ENCODE assay signal across 8 mouse cellular contexts in genomic region chr13:114964233-114964632, GRCm38 (mm10). TPM values are rescaled to one million over a fixed set of nuclear protein-coding genes. Genes with fewer than 3 reads are reported as not detected.
DNase-seq lines count a peak whose midpoint lies in the region; ATAC-seq lines count a peak whose summit lies in the region.

No protein-coding gene starts in this region.

- H3K36me3 ChIP-seq in intestine, embryonic 14.5 days (ENCODE audit: control insufficient read depth, insufficient read depth, low read length), result 0 out of 2 replicates have a peak, but pooled peaks cover 5% of the 10 kb centered on the region

- no peak overlapping the region for H3K27ac ChIP-seq in intestine, embryonic 14.5 days (ENCODE audit: low read depth)

- H3K4me1 ChIP-seq in intestine, embryonic 14.5 days (replicated peaks; ENCODE audit: control insufficient read depth, insufficient read depth, low read length), result no peaks in the 10 kb centered on the region; the same call in 1 of the 2 replicates

- WGBS in intestine, embryonic 14.5 days, result 33% methylated on average over 2 of the region's 2 CpGs

- H3K27me3 ChIP-seq in intestine, embryonic 14.5 days (replicated peaks; ENCODE audit: control insufficient read depth, insufficient read depth, low read length), result no peaks in the 10 kb centered on the region

- DNase-seq in adrenal gland, adult (ENCODE audit: inconsistent age in 2 of 2, low spot score in 1 of 2), result peak; percentile 88 to 97
- peak; percentile 86 for DNase-seq in embryo, embryonic 10 days (ENCODE audit: low spot score)
- peak; percentile 72 to 79 for DNase-seq in gastrocnemius, postnatal 36 days
- peak; percentile 87 for DNase-seq in intestine, embryonic 14.5 days (ENCODE audit: low spot score)
- peak; percentile 15 to 89 for DNase-seq in left cerebral cortex, adult 9 months (ENCODE audit: low spot score in 2 of 2)
- peak; percentile 73 for DNase-seq in mesoderm, embryonic 11.5 days (ENCODE audit: low read depth, low spot score)
- DNase-seq in right cerebral cortex, postnatal 36 days (ENCODE audit: low spot score in 2 of 2), result peak; percentile 71 to 72
- DNase-seq in yolk sac, embryonic 10.5 days (ENCODE audit: low spot score), result peak; percentile 42

- no peak overlapping the region for H3K4me3 ChIP-seq in intestine, embryonic 14.5 days (ENCODE audit: low read depth, low read length)

- intact Hi-C loops in gastrocnemius, postnatal 36 days (cut with DNase I), result loop anchor here (2.0 kb wide), 1 partner anchor 133 kb away; no protein-coding TSS in a partner anchor

- no peaks in the 10 kb centered on the region for H3K9me3 ChIP-seq in intestine, embryonic 14.5 days (ENCODE audit: control insufficient read depth, low read length)

- H3K4me2 ChIP-seq in intestine, embryonic 14.5 days (ENCODE audit: low read length), result no peak overlapping the region

- no peak overlapping the region for H3K9ac ChIP-seq in intestine, embryonic 14.5 days (ENCODE audit: low read length)

- peak; percentile 79 for ATAC-seq in intestine, embryonic 14.5 days (replicated peaks; ENCODE audit: low FRiP score, low TSS enrichment, low read depth)

RNA-seq across cellular contexts. Expression of gene Itga2, which starts 32.3 kb away (rescaled TPM):
- under 1 TPM; 0.74 to 0.79 TPM for total RNA-seq in gastrocnemius, postnatal 36 days (2021)
- polyA plus RNA-seq in intestine, embryonic 14.5 days (2014; fragmentation: Nextera tagmentation; extraction: Ambion mirVana), result 5.8 and 9.0 TPM in 2 replicates

Comparison
In these comparisons a context has a peak if more than half of its experiments do, and no peak if none do; other contexts are left out.
1. DNase-seq: peak in every context shown above with its lines; median percentile 92 in adrenal gland, adult; 87 in intestine, embryonic 14.5 days; 86 in embryo, embryonic 10 days; 76 in gastrocnemius, postnatal 36 days; 73 in mesoderm, embryonic 11.5 days; 72 in right cerebral cortex, postnatal 36 days; 52 in left cerebral cortex, adult 9 months; 42 in yolk sac, embryonic 10.5 days.